Mouse (Mus musculus) erythroblast, embryonic 14.5 days (primary cell): Measurements from ENCODE around the gene Ubac1.

Experiments used
- GATA1 ChIP-seq: IDR thresholded peaks from 2 replicates; pipeline ENCODE4 v1.6.1; 2012; ENCODE audit warnings: low read length, inconsistent platforms, mixed read lengths
- TAL1 ChIP-seq: IDR thresholded peaks from 3 replicates; pipeline ENCODE4 v1.6.1; 2012; ENCODE audit warnings: low read length, inconsistent platforms, mixed read lengths

DNA sequence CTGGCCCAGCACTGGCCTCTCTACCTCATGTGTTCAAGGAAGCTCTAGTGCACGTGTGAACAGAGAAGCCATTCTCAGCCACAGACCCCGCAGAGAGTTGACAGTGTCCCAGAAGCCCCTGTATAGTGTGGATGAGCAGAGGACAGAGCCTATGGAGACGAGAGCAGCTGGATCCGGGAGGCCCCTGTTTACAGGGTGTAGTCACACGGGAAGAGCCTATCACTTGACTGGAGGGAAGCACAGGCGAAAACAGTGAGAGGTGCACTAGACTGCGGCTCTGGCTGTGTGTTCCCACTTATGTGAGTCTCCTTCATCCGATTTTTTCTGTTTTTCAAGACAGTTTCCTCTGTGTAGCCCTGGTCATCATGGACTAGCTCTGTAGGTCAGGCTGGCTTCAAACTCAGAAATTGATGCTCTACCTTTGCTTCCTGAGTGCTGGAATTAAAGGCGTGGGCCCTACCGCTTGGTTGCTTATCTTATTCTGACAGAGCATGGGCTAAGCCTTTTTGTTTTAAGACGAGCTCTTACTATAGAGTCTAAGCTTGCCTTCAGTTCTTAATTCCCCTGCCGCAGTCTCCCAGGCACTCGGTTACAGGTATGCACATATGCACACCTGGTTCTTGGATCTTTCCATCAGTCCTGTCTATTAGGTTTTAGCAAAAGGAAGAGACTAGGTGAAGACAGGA, 41.3 kb upstream of the Ubac1 start:
- TF ChIP-seq GATA1, result no peak
- TF ChIP-seq TAL1, result no peak
